In genomic region chrY:90732101-90732542, GRCm38 (mm10) we compare ENCODE assay signal across 11 mouse cellular contexts. TPM values are rescaled to one million over a fixed set of nuclear protein-coding genes. Genes with fewer than 3 reads are reported as not detected.
DNase-seq lines count a peak whose midpoint lies in the region; ATAC-seq and TF ChIP-seq lines count a peak whose summit lies in the region.
"Not testable (repeated sequence)": the region's sequence is repeated elsewhere in the genome, so short reads cannot be mapped to it uniquely, and the experiment has no call there.
"Had no signal": no experiment of that assay in that cellular context is flagged by ENCODE, and none has a peak within 500 bp of the region (broad histone marks: within the 10 kb centered on the region; RNA-seq: fewer than 3 reads in every experiment).

No protein-coding gene starts in this region.

- H3K9ac ChIP-seq in ES-Bruce4 (ENCODE audit: low read depth, poor library complexity, severe bottlenecking); intestine, postnatal 0 days (ENCODE audit: low read depth, low read length); limb, embryonic 11.5 days (ENCODE audit: low read length); midbrain, postnatal 0 days (replicated peaks; ENCODE audit: low read length, poor library complexity, severe bottlenecking): not testable (repeated sequence)

- peaks cover 49% of the 10 kb centered on the region for H3K9me3 ChIP-seq in ES-Bruce4 (replicated peaks; ENCODE audit: control insufficient read depth, insufficient read depth, low read length, poor library complexity, severe bottlenecking)
- not testable (repeated sequence) for H3K9me3 ChIP-seq in intestine, postnatal 0 days (ENCODE audit: control insufficient read depth); limb, embryonic 11.5 days (ENCODE audit: control insufficient read depth, low read length); midbrain, postnatal 0 days (ENCODE audit: low read length)

- peak overlapping the region; percentile 55 for H3K27ac ChIP-seq in ES-Bruce4 (ENCODE audit: insufficient read depth, low read length)
- not testable (repeated sequence) for H3K27ac ChIP-seq in intestine, postnatal 0 days (ENCODE audit: low read depth, low read length); limb, embryonic 11.5 days (replicated peaks; ENCODE audit: low read depth, low read length); midbrain, postnatal 0 days (ENCODE audit: low read depth, low read length); thymus, adult 2 months (ENCODE audit: control insufficient read depth, insufficient read depth, low read length)

- not testable (repeated sequence) for H3K4me3 ChIP-seq in ES-Bruce4 (ENCODE audit: low read depth, low read length); intestine, postnatal 0 days (ENCODE audit: low read depth, low read length); limb, embryonic 11.5 days (ENCODE audit: low read depth, low read length); midbrain, postnatal 0 days (ENCODE audit: low read depth, low read length); thymus, adult 2 months (ENCODE audit: control insufficient read depth, insufficient read depth, low read length)

- not testable (repeated sequence) for H3K27me3 ChIP-seq in ES-Bruce4 (ENCODE audit: control insufficient read depth, insufficient read depth, low read length, poor library complexity, severe bottlenecking); intestine, postnatal 0 days (replicated peaks; ENCODE audit: control insufficient read depth, insufficient read depth, low read length); limb, embryonic 11.5 days (ENCODE audit: control insufficient read depth, insufficient read depth, low read length); midbrain, postnatal 0 days (ENCODE audit: insufficient read depth, low read length); thymus, adult 2 months (ENCODE audit: control insufficient read depth, insufficient read depth, low read length)

- not testable (repeated sequence) for TF ChIP-seq POLR2A in ES-Bruce4 (IDR thresholded peaks at IDR 0.05; ENCODE audit: insufficient read depth, low read length); thymus, adult 2 months (IDR thresholded peaks at IDR 0.05; ENCODE audit: control insufficient read depth, extremely low read depth, insufficient read depth, low read length, poor library complexity)

- not testable (repeated sequence) for H3K4me2 ChIP-seq in intestine, postnatal 0 days (replicated peaks; ENCODE audit: low read depth); limb, embryonic 11.5 days (ENCODE audit: low read depth, severe bottlenecking); midbrain, postnatal 0 days (ENCODE audit: low read depth, low read length, poor library complexity, severe bottlenecking)

- not testable (repeated sequence) for TF ChIP-seq CTCF in ES-Bruce4 (IDR thresholded peaks at IDR 0.05; ENCODE audit: low read depth, low read length); intestine, postnatal 0 days (IDR thresholded peaks at IDR 0.05; ENCODE audit: low read depth); midbrain, postnatal 0 days (IDR thresholded peaks at IDR 0.05); thymus, adult 2 months (IDR thresholded peaks at IDR 0.05; ENCODE audit: borderline replicate concordance, control insufficient read depth, extremely low read depth, insufficient read depth, low read length, poor library complexity)

- peak; percentile 97 for DNase-seq in c-Kit-positive CD71-positive TER-119-negative erythroid progenitor cells, embryonic 14.5 days (ENCODE audit: low read depth)
- DNase-seq in embryo, embryonic 9.5 days (ENCODE audit: extremely low spot score) = peak; percentile 57
- peak; percentile 30 for DNase-seq in gonadal fat pad, adult 2 months (ENCODE audit: low read depth)
- DNase-seq in limb, embryonic 11.5 days (ENCODE audit: low spot score) = peak; percentile 80
- peak; percentile 92 for DNase-seq in midbrain, postnatal 0 days (ENCODE audit: low spot score)
- DNase-seq in thymus, adult 2 months = peak; percentile 21

- 0 out of 2 replicates have a peak, but pooled peaks have one; percentile 36 for ATAC-seq in intestine, postnatal 0 days
- ATAC-seq in limb, embryonic 11.5 days (ENCODE audit: insufficient number of reproducible peaks, low FRiP score, low TSS enrichment, low read depth) = 0 out of 2 replicates have a peak, but pooled peaks have one; percentile 47
- ATAC-seq in midbrain, postnatal 0 days (ENCODE audit: low FRiP score) = peak; percentile 56; the same call in 1 of the 2 replicates

- not testable (repeated sequence) for H3K4me1 ChIP-seq in ES-Bruce4 (ENCODE audit: control insufficient read depth, insufficient read depth, low read length); intestine, postnatal 0 days (replicated peaks; ENCODE audit: control insufficient read depth, insufficient read depth, low read length); limb, embryonic 11.5 days (ENCODE audit: control insufficient read depth, insufficient read depth, low read length); midbrain, postnatal 0 days (ENCODE audit: insufficient read depth, low read length); thymus, adult 2 months (replicated peaks; ENCODE audit: control insufficient read depth, insufficient read depth, low read length)

- H3K36me3 ChIP-seq in ES-Bruce4 (ENCODE audit: control insufficient read depth, insufficient read depth, low read length, poor library complexity, severe bottlenecking) = peaks cover 44% of the 10 kb centered on the region
- H3K36me3 ChIP-seq in intestine, postnatal 0 days (ENCODE audit: control insufficient read depth, insufficient read depth); limb, embryonic 11.5 days (ENCODE audit: control insufficient read depth, insufficient read depth, low read length); midbrain, postnatal 0 days (ENCODE audit: insufficient read depth, low read length); thymus, adult 2 months (ENCODE audit: control insufficient read depth, insufficient read depth, low read length): not testable (repeated sequence)

- not testable (repeated sequence) for TF ChIP-seq EP300 in ES-Bruce4 (IDR thresholded peaks at IDR 0.05; ENCODE audit: insufficient read depth, low read depth, low read length)

- 57% methylated on average over 10 of the region's 10 CpGs for whole genome bisulfite sequencing in intestine, postnatal 0 days
- WGBS in limb, embryonic 11.5 days = 57% methylated on average over 10 of the region's 10 CpGs
- WGBS in midbrain, postnatal 0 days = 50% methylated on average over 10 of the region's 10 CpGs
- 59% methylated on average over 10 of the region's 10 CpGs for WGBS in thymus, adult 2 months

RNA-seq across cellular contexts. Expression of gene Gm21860, which starts 22.5 kb away (rescaled TPM):
- polyA plus RNA-seq in ES-Bruce4 (2011; ENCODE audit: insufficient read depth, insufficient read length, low read depth, missing spikeins) = not detected in 2 replicates
- polyA plus RNA-seq in gonadal fat pad, adult 2 months (2012; rRNA removed) = not detected in 2 replicates
- polyA plus RNA-seq in intestine, postnatal 0 days (2015; fragmentation: Nextera tagmentation; extraction: Ambion mirVana) = not detected in 2 replicates
- polyA plus RNA-seq in limb, embryonic 11.5 days (2014; fragmentation: Nextera tagmentation; extraction: Ambion mirVana) = not detected in 2 replicates
- not detected in 2 replicates for total RNA-seq in midbrain, postnatal 0 days (2014; rRNA removed)
- polyA plus RNA-seq in midbrain, postnatal 0 days (2015; fragmentation: Nextera tagmentation; extraction: Ambion mirVana) = not detected in 2 replicates
- polyA plus RNA-seq in thymus, adult 2 months (2012; rRNA removed) = not detected in 2 replicates
- polyA plus RNA-seq: heart, embryonic 15.5 days; lung, embryonic 16.5 days; stomach, embryonic 15.5 days had no signal

RNA-seq across cellular contexts. Expression of gene Gm47283, which starts 52.4 kb away (rescaled TPM):
- not detected in 2 replicates for polyA plus RNA-seq in ES-Bruce4 (2011; ENCODE audit: insufficient read depth, insufficient read length, low read depth, missing spikeins)
- polyA plus RNA-seq in gonadal fat pad, adult 2 months (2012; rRNA removed) = not detected in 2 replicates
- polyA plus RNA-seq in intestine, postnatal 0 days (2015; fragmentation: Nextera tagmentation; extraction: Ambion mirVana) = not detected in 2 replicates
- polyA plus RNA-seq in limb, embryonic 11.5 days (2014; fragmentation: Nextera tagmentation; extraction: Ambion mirVana) = not detected in 2 replicates
- total RNA-seq in midbrain, postnatal 0 days (2014; rRNA removed) = not detected in 2 replicates
- not detected in 2 replicates for polyA plus RNA-seq in midbrain, postnatal 0 days (2015; fragmentation: Nextera tagmentation; extraction: Ambion mirVana)
- polyA plus RNA-seq in thymus, adult 2 months (2012; rRNA removed) = not detected in 2 replicates
- polyA plus RNA-seq: heart, embryonic 15.5 days; lung, embryonic 16.5 days; stomach, embryonic 15.5 days had no signal

Comparison
In these comparisons a context has a peak if more than half of its experiments do, and no peak if none do; other contexts are left out.
1. DNase-seq: peak in every context shown above with its lines; median percentile 97 in c-Kit-positive CD71-positive TER-119-negative erythroid progenitor cells, embryonic 14.5 days; 92 in midbrain, postnatal 0 days; 80 in limb, embryonic 11.5 days; 57 in embryo, embryonic 9.5 days; 30 in gonadal fat pad, adult 2 months; 21 in thymus, adult 2 months.